Mouse (Mus musculus): ENCODE measurements around the gene Lexm.

The Lexm gene

DNA sequence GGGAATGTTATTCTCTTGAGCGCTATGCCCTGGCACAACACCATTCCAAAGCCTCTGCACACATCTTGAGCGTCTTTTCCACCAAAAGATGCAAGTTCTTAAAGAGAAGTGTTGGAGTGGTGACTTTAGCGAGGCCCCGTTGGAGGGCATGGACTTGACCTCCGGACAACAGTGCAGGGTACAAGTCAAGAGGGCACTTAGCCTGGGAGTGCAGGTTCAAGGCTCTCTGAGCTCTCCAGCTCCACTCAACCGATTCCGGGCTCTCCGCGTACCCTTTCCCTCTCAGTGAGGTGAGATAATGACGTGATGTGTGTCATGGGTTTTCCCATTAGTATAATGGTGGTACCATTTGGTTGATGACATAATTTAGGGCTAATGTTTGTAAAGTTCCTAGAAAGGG lies 7.2 kb upstream of the Lexm start:
- DNase-seq (ENCODE audit: low spot score in 2 of 2): no peak

DNA sequence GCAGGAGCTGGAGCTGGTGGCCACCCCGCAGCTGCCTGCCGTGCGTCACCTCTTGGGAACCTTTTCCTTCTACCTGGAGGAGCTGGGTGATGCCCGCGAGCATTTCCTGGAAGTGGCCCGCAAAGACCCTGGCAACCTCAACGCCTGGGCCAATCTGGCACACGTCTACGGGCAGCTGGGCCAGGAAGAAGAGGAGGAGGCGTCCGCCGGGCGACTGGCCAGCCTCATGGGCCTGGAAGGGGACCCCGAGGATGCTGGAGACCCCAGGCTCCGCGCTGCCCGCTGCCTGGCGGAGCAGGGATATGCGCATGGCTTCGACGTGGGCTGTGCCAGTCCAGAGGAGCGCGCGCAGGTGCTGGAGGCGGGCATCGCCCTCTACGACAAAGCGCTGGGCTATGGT lies 5.7 kb upstream of the Lexm start:
- DNase-seq (ENCODE audit: low spot score in 2 of 2): no peak

DNA sequence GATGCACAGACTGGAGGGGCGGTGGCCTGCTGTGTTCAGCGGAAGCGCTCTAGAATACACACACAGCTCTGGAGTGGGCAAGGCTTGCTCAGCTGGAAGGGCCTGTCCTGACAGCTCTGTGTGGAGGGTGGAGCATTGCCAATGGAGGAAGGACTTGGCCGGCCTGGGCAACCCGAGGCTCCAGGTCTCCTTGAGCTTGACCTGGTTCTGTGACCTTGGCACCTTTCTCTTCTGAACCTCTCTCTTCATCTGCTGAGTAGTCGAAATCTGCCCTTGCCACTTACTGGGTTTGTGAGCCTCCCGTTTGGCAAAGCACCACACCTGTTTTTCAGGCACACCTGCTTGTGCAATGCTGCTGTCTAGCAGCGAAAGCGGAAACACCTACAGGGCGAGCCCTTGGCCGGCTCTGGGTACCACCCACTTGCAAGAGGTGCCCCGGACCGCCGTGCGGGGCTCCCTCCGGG lies 5.0 kb upstream of the Lexm start, which contains the start of gene Ttc22:
Gene Ttc22, plus strand, starts transcription at position 403 of the 464 bp plus-strand sequence.
- no peak for DNase-seq (ENCODE audit: low spot score in 2 of 2)

DNA sequence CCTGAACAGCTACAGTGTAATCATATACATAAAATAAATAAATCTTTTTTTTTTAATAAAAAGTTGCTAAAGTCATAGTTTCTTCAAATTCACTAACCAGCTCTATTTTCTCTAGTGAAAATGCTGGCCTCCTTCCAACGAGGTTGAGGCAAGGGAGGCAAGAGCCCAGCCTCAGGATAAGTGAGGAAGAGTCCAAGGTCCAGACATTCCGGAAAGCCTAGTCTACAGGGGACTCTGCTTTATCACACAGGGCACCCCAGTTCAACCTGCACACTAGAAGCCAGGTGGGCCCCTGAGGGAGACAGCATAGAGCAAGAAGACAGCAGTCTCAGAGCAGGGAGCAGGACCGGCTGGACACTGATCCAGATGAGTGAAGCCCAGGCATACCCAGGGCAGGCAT lies 4.4 kb upstream of the Lexm start:
- DNase-seq (ENCODE audit: low spot score in 2 of 2): no peak

DNA sequence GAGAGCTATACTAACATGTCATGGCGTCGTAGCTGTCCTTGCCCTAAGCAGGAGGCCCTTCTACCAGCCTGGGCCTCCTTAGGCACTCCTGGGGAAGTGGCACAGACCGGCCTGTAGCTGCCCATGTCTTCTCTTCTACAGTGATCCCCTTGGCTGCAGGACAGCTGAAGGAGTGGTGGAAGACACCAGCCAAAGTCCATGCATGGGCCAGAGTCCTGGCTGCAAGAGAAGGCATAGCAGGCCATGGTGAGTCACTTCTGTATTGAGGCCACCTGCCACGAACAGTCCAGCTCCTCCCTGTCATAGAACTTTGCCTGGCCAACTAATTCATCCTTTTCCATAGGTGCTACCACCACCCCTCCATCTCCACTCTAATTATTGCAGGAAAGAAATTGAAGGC lies 1.9 kb upstream of the Lexm start:
- no peak for DNase-seq (ENCODE audit: low spot score in 2 of 2)

DNA sequence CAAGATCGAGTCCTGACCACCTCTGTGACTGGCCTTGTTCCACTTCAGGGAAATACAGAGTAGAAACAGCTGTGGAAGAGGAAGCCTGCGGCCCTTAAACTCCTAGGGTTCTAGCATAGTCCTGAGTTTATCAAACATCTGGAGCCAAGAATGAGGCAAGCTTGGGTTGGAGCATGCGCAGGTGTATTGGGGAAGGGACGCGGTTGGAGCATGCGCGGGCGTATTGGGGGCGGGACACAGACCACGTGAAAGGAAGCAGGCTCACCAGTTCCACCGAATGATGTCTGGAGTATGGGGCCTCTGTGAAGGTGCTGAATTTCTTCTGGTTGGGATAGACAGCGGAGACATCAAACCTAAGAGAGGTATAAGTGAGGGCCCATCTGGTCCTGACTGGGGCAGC lies 1.4 kb downstream of the Lexm start:
- DNase-seq (ENCODE audit: low spot score in 2 of 2): no peak

DNA sequence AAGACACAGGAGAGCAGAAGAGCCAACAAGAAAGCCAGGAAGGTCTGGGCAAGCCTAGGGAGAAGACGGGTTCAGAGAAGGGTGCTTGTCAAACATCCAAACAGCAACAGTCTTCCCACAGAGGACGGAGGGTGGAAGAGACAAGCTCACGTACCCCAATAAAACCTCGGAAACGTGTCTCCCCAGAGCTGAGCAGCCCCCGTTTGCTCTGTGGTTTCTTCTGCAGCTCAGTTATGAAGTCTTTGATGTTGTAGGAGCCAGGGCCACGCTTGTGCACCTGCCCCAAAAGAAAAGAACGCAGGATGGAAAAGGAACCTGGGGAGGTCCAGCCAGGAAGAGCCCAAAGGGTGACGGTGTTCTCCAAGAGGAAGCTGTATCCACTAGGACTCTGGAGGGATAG lies 2.2 kb downstream of the Lexm start:
- no peak for DNase-seq (ENCODE audit: low spot score in 2 of 2)

DNA sequence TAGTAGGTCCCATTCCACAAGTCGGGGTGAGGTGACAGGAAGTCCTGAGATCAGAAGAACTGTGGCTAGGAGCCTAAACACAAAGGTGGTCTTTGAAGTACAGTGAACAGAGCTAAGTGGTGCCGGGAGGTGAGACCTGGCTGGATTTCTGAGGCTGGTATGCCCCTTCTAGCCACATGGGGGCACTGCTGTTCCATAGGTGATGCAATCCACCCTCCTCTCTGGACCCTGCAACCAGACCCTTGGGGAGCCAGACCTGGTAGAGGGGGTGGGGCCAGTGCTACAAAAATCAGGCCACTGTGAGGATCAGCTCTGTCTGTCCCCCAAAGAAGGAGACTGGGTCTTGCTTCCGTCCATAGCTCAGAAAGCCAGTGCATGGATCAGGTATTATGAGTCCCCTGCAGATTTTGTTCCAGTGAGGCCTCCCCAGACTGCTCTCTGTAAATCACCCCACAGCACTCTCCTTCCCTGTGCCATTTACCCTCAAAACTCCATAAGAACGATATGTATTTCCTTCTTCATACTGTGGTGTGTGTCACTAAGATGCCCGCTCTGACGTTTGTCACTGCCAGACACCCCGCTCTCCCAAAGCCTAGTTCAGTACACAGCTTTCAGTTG lies 2.8 kb downstream of the Lexm start:
- DNase-seq (ENCODE audit: low spot score in 2 of 2): peak; percentile 52 to 75

DNA sequence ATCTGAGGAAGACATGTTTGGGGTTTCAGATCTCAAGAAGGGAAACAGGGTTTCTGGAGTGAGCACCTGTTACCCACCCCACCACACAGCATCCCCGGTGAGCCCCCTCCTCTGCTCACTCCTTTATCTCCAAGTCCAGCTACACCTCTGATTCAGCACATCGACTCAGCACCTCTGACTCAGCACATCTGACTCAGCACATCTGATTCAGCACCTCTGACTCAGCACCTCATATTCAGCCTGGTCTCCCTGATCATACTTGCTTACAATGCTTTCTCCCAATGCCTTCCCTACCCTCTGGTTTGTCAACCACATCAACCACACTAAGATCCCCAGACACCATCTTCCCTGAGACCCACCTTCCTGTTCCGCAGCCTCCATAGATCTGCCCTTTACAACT lies 3.5 kb downstream of the Lexm start:
- DNase-seq (ENCODE audit: low spot score in 2 of 2): no peak

DNA sequence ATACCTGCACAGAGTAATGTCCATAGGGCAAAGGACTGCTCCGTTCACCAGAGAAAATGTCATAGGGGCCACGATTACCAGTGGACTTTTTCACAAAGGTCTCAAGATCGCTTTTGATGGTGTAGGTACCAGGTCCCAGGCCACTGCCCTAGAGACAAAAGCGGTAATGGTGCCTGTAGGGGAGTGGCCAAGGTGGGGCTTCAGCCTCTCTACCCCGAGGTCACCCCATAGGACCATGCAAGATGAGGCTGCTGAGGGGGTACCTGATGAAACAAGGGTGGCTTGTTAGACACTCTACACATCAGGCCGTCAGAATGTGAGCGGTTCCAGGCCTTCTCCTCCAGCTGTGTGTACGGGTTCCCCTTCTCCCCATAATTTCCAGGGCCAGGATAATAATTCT lies 3.9 kb downstream of the Lexm start:
- no peak for DNase-seq (ENCODE audit: low spot score in 2 of 2)

DNA sequence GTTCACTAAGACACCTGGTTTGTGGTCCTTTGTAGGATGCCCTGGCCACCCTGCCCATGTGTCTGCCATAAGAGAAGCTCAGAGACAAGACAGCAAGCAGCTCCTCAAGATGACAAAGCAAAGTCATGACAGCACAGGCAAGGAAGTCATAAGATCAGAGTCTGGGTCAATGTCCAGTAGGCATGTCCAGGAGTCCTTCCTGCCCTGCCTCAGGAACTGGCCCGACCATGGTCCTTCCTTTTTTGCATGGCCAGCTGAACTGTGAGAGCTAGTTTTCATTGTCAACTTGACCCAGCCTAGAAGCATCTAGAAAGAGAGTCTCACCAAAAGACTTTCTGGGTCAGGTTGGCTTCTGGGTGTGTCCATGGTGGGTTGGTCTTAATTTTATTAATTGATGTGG lies 9.1 kb downstream of the Lexm start:
- no peak for DNase-seq (ENCODE audit: low spot score in 2 of 2)

DNA sequence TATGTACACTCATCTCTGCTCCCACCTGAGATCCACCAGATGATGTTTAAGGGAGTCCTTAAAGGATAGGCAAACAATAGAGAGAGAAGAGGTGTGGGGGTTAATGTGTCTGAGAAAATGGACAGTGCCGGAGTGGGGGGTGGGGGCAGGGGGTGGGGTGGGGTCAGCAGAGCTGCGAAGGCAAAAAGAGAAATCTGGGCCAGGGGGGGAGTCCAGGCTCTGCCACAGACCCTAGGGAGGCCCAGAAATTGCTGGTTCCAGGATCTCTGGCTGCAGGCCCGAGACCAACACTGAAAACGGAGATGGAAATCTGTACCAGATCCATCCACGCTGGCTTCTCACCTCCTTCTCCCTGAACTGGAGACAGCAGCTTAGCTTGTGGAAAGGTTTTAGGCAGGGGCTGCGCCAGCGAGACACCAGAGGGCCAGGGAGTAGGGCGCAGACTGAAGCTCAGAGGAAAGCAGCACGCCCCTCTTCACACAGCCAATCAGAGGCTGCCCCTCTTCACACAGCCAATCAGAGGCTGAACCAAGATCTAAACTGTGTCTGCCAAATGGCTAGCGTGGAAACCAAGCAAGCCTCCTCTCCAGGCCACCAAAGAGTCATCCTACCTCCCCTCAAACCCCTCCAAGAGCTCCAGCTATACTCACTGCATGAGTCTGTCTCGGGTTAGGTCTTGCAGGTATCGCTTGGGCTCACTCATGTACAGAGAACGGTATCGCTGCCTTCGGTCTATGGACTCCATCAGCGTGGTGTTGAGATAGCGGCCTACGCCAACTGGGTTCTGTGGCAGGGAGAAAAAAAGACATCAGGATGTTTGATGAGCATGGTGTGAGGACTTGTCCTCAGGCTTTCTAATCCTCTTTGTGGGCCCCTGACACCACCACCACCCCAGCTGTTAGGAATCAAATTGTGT lies 10.1 kb downstream of the Lexm start:
- no peak for DNase-seq (ENCODE audit: low spot score in 2 of 2)

DNA sequence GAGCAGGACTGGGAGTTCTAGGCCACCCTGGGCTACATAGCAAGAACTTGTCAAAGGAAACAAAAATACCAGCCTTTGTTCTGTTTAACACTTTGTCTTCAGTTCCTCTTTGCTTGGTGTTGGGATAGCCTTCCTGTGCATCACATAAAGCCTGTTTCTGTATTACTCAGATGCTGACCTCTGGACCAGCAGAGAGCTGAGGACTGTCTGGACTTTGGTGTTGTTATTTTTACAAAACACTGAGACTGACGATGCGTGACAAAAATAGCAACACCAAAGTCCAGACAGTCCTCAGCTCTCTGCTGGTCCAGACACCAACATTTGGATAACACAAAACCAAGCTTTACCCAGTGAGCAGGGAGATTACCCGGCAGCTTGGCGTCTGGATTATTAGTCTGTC lies 16.3 kb downstream of the Lexm start:
- no peak for DNase-seq (ENCODE audit: low spot score in 2 of 2)

DNA sequence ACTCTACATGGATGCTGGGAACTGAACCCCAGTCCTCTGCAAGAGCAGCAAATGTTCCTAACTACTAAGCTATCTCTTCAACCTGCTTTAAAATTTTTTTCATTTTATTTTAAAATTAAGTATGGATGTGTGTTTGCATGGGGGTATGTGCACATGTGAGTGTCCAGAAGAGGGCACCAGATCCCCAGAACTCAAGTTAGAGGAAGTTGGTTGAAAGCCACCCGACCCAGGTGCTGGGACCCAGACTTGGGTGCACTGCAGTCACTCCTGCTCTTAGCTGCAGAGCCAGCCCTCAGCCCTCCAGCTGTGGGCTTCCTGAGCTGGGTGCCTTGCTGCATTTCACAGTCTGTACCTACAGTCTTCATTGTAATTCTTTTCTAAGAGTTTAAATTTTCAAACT lies 17.6 kb downstream of the Lexm start:
- DNase-seq (ENCODE audit: low spot score in 2 of 2): no peak

DNA sequence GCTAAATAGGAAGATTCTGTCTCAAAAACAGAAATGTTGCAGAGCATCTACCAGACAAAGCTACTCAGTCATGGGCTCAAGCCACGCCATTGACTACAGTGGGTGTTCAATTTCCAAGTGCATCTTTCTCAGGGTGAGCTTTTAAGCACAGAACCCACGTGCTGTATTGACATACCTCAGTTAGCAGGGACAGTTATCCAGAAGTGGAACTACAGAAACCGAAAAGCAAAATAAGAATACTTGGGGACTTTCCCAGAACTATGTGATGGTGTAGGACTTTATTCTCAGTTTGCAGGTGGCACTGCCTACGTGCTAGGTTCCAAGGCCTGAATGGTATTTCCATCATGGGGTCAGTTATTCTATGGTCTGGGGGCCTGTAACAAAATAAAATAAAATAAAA lies 19.3 kb downstream of the Lexm start:
- no peak for DNase-seq (ENCODE audit: low spot score in 2 of 2)

DNA sequence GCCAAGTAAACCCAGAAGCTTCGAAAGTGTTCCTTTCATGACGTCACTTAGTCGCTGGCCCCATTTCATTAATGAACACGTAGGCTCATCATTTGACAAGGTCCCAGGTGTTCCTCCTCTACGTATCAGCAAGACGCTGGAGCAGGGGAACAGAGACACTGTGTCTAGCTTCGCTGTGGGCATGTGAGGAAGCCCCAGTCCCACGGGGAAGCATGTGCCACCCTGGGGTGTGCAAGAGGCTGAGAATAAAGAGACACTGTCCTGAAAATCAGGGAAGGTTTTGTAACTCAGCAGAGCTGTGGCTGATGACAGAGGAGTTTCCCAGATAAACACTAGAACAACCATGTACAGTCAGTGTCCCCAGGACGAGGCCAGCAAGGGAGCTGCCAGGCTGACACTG lies 20.0 kb downstream of the Lexm start:
- DNase-seq (ENCODE audit: low spot score in 2 of 2): no peak

DNA sequence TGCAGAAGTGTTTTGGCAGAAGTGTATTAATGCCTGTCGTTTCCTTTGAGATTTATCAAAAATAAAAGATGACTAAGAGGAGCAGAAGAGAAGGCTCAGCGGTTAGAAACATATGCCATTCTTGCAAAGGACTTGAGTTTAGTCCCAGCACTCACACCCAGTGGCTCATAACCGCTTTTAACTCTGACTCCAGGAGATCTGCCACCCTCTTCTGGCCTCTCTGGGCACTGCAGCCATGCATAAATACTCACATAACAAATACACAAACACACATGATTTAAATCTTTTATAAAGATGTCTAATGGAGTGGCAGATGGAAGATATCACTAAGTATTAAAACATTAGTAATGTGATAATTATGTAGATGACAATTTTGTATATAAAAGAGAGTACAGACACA lies 20.8 kb downstream of the Lexm start:
- DNase-seq (ENCODE audit: low spot score in 2 of 2): no peak

DNA sequence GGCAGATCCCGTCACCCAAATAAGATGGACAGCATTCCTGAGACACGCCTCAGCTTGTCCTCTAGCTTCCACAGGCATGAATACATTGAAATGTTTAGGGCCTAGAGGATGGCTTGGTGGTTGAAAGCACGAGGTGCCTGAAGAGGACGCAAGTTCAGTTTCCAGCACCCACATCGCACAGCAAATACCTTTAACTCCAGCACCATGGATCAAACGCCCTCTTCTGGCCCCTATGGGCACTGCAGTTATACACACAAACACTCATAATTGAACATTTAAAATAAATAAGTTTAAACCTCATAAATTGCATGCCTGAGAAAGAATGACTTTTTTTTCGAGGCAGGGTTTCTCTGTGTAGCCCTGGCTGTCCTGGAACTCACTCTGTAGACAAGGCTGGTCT lies 23.4 kb downstream of the Lexm start:
- DNase-seq (ENCODE audit: low spot score in 2 of 2): no peak

DNA sequence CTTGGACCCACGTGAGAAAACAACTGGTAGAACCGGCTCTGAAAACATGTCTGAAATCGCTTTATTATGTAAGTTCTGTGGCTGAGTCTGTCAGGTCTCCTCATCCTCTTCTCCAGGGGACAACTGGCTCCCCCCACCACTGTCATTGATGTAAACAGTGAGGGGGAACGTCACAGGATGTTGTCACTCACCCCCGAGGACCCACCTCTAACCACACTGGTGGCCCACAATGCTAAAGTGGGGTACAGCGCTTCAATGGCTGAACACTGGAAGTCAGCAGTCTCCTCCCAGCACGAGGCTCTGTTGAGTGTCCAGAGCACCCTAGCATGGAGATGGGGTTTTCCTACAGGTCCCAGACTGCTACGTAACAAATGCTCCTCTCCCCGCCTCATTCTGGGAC lies 26.2 kb downstream of the Lexm start:
- no peak for DNase-seq (ENCODE audit: low spot score in 2 of 2)

DNA sequence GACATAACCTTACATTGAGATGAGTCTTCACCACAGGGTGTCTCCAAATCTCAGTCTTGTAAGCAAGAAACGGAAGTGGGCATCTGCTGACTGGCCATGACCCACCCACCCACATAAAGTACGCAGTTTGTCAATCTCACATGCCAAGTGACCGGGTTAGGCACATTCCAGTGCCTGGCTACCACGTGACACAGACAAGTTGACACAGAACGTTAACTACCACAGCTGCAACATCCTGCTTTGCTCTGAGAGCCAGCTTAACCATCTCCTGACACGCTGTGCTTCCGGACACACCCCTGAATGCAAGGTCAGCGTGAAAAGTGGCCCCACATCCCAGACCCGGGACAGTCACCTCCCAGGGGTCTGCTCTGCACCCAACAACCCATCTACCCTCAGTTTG lies 26.9 kb downstream of the Lexm start:
- no peak for DNase-seq (ENCODE audit: low spot score in 2 of 2)

DNA sequence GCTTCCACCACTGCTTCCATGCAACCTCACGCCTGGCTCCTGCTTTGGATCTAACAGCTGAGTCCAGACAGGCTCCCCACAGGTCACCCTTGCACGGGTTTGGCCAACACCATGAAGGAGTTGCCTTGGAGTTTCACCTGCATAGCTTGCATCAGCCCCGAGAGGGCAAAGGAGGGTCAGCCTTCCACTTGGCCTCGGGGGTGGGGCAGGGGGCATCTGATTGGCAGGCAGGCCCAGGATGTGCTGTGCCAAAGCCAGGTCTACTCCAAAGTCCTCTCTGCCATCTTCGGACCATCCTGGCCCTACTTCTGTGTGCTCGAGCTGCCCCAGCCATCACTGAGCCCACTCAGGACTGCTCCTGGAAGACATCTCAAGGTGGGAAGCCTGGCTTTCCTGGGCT lies 30.0 kb downstream of the Lexm start:
- DNase-seq (ENCODE audit: low spot score in 2 of 2): no peak

DNA sequence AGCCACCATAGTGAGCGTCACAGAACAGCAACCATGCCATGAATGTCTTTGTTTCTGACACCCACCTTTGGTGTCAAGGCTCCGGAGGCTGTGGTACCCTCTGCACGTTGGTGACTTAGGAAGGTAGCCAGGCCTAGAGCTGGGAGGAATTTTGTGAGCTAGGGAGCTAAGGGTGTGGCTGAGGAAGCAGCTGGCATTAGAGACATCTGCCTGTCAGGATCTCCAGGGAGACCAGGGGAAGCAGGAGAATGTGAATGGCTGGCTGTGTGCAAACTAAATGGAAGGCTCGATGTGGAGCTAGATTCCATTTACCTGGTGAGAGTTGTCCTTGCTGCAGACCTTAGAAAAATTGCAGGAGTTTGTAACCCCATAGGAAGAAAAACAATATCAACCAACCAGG lies 32.4 kb downstream of the Lexm start:
- DNase-seq (ENCODE audit: low spot score in 2 of 2): no peak

DNA sequence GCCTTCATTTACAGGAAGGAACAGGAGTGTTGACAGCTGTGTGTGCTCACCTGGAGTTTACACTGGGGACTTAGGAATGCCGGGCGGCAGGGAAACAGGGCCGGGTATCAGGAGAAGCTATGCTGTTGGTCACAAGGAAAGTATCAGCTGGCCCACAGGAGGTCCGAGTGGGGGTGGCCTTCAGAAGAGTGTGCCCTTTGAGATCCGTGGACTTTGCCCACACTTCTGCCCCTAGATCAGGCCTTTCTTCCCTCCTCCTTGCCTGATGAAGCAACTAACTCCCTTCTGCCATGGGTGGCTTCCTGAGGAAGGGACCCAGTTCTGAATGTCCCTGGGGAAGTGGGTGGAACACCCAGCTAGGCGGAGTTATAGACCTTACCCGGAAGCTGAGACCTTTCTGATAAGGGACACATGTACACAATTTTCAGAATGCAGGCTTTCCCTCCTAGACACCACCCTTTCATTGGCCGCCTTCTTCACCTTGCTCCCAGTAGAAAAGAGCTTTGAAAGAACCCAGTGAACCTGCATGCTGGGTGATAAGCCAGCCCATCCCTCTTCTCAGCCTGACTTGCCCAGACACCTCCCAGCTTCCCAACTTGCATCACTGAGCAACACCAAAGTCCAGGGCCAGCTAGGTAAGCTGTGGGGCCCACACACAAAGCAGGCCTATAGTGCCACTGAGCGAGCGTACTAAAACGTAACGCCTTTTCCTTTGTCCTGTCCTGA lies 34.5 kb downstream of the Lexm start:
- no peak for DNase-seq (ENCODE audit: low spot score in 2 of 2)

All from frontal cortex, postnatal 10 days (tissue).